Mouse (Mus musculus): ENCODE measurements at regions not wholly inside any gene's neighbourhood (a gene's known extent, or its start where the extent isn't known, plus 50 kb on each side); places are given as distances from the start of the nearest gene placed in this dataset.

DNA sequence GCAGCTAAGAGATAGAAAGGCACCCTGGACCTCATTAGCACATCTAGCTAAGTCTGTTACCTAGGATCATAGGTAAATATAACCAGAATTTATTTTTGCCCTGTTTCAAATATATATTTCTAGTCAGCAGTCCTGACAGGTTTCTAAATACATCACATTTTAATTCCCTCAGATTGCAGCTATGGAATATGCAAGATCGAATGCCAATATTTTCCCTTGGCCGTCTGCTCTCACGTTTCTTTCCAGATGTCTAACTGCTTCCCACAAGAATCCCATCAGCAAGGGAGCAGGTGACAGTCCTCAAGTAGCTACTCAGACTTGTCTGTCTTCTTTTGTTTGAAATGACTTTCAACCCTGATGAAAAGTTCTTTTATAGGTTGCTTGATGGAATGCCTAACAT is 297.2 kb upstream of the Cdh12 start:
- Histone ChIP-seq H3K4me2 (replicated peaks) (no peak overlapping the region), H3K27me3 (no peaks in the 10 kb centered on the region), H3K27ac (no peak overlapping the region), H3K9ac (replicated peaks) (no peak overlapping the region), H3K4me1 (replicated peaks) (no peaks in the 10 kb centered on the region), H3K36me3 (no peaks in the 10 kb centered on the region), H3K4me3 (replicated peaks) (no peak overlapping the region), H3K9me3 (no peaks in the 10 kb centered on the region)
- 86% methylated on average over 3 of the region's 3 CpGs for WGBS
- ATAC-seq = no peak
